Mouse (Mus musculus) ovary, postnatal 14 days (tissue): ENCODE data around the gene Tectb.
"Not testable (repeated sequence)": the region's sequence is repeated elsewhere in the genome, so short reads cannot be mapped to it uniquely, and the experiment has no call there.

Experiments used
- DNase-seq: peaks from one replicate; pipeline ENCODE4 v3.0.0; 2022; ENCODE audit warnings: low spot score

Gene Tectb

GRCm38 (mm10) chr19:55165954-55166353, 14.6 kb upstream of the Tectb start:
- DNase-seq: no peak

GRCm38 (mm10) chr19:55166741-55167140, 13.8 kb upstream of the Tectb start:
- no peak for DNase-seq

DNA sequence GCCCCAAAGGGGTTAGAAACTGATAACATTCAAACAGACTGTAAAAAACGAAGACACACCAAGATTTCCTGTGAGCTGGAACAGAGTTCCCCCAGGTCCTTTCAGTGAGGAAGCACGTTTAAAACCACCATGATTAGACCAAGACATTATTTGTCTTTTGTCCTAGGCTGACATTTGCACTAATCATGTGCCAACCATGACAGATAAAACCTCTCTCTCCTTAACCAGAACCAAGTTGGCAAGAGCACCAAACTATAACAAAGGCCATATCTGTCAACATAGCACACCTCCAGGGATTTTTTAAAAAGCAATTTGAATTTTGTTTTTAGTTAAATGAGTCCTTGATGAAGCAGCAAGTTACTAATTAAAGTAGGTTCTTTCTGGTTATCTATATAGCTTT, 12.8 kb upstream of the Tectb start:
- no peak for DNase-seq

DNA sequence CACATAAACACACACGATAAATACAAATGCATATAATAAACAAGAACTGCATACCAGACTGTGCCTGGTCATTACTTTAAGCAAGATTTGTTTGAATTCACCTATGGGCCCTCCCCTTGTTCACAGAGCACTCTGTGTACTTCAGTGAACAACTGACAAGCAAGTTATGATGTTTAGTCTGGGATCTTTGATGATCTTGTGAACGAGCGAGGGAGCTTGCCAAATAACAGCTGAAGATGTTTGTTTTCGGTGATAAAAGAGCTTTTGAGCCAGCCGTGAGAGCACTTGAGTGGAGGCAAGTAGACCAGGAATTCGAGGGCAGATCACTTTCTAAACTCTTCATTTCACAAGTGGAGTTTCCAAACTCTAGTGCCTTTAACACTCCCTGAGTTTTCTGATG, 12.2 kb upstream of the Tectb start:
- no peak for DNase-seq

DNA sequence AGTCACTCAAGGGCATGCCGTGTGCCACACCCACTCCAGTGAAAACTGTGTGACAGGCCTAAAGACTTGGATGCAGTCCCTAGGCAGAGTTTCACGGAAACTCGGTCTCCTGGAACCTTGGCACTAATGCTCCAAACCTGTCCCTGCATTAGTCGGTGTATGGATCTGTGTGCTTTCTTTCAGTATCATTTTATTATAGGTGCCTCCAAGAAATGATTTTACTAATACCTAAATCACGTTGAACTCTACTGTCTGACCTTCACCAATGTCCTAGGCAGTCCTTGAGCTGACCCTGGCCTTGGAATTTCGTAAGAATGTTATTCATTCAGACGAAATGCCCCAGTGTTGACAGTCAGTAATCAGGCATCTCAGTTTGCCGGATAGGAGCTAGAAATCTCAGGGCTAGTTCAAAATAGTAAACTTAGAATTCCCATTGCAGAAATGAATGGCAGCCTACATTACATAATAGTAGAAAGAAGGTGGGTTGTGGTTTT, 11.2 kb upstream of the Tectb start:
- DNase-seq: not testable (repeated sequence)

GRCm38 (mm10) chr19:55170399-55170798, 10.1 kb upstream of the Tectb start:
- DNase-seq: no peak

GRCm38 (mm10) chr19:55171585-55171984, 8.9 kb upstream of the Tectb start:
- no peak for DNase-seq

- no peak for DNase-seq
These were observed 3.4 kb upstream of the Tectb start for GRCm38 (mm10) chr19:55177143-55177542.

DNA sequence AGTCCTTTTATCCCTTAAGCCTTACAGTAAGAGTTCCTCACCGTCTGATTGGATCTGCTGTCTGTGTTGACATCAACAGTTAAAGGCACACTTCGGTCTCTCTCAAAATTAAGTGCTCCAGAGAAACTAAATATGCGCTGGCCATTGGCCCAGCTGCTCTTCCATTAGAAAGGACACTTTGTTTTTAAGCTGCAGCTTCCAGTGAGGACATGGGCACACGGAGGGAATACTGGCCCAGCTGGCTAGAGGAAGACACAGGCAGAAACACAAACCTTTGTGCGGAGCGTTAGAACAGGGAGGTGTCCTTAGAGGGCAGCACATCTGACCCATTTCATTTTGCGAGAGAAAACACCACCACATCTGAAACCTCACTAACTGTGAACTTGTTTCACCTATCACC, 3.9 kb downstream of the Tectb start:
- DNase-seq: no peak

GRCm38 (mm10) chr19:55185074-55185473, 4.5 kb downstream of the Tectb start:
- DNase-seq: no peak

GRCm38 (mm10) chr19:55185651-55186050, 5.1 kb downstream of the Tectb start:
- no peak for DNase-seq

GRCm38 (mm10) chr19:55190065-55190464, 9.5 kb downstream of the Tectb start:
- DNase-seq: no peak

GRCm38 (mm10) chr19:55191596-55191995, 11.1 kb downstream of the Tectb start:
- no peak for DNase-seq

GRCm38 (mm10) chr19:55192254-55192945, 11.9 kb downstream of the Tectb start:
- DNase-seq: no peak

- no peak for DNase-seq
These were observed 13.3 kb downstream of the Tectb start for GRCm38 (mm10) chr19:55193717-55194394.

DNA sequence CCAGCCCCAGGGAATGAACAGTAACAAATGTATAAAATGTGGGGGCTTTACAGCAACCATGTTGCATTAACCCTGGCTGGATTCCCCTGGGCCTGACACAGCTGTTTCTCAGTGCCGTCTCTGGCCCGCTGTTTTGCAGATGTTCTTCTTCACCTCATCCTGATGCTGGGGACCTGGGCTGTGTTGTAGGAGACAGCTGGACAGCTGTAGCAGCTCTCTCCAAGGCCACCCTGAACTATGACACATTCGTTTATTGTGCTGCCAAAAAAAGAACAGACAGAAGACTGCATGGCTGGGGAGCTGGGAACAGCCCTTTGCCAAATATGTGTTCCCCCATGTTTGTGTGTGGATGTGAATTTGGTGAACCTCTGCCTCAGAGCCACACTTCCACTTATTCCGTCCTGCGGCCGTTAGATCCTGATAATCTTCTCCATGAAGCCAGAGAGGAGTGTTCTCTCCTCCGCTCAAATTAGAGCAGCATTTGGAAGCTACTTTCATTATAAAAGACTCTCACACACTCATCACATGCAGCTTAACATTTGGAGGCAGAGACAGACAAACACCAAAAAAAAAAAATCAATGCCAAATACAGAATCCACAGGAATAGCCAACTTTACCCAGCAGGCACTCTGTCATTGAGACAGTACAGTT, 14.1 kb downstream of the Tectb start:
- no peak for DNase-seq

GRCm38 (mm10) chr19:55195574-55195973, 15.0 kb downstream of the Tectb start:
- no peak for DNase-seq

DNA sequence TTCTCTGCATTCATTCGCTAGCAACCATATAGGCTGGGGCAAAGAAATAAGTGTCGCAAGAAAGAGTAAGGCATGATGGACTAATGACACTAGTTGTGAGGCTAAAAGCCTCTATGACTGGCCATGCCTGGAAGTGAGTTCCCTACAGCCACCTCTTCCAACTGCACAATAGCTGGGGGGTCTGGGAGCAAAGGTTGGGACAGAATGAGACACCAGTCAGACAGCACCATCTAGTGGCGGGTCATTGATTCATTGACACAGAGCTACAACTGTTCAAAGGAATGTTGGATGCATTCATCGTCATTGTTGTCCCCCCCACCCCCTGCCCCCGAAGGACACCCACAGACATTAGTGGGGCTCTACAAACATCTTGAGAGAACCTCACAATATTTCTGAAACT, 17.8 kb downstream of the Tectb start:
- DNase-seq: peak; percentile 66

- peak; percentile 43 for DNase-seq
These were observed 26.1 kb downstream of the Tectb start for GRCm38 (mm10) chr19:55206482-55207138.

DNA sequence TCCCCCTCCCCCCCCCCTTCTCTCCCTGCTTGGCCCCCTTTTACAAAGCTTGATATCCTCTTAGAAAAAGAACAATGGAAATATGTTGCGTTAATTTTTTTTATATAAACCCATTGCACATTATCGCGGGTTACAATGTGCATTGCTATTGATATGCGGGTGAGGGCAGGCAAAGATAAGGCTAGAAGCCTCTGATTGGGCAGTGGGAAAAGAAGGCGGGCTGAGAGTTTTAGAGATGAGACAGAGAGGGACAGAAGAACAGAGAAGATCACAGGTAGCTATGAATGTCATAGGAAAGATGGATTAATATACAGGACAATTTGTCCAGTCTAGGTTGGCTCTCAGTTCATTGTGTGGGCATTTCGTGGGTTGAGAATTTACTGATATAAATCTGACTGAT, 26.7 kb downstream of the Tectb start:
- DNase-seq: no peak

GRCm38 (mm10) chr19:55207746-55208538, 27.4 kb downstream of the Tectb start:
- no peak for DNase-seq

- DNase-seq: no peak
These were observed 28.1 kb downstream of the Tectb start for GRCm38 (mm10) chr19:55208654-55209053.
